In genomic region chr16:91980482-91980881, GRCm38 (mm10) we compare ENCODE assay signal across 17 mouse cellular contexts.
DNase-seq lines count a peak whose midpoint lies in the region; ATAC-seq and TF ChIP-seq lines count a peak whose summit lies in the region.
"Had no signal": no experiment of that assay in that cellular context is flagged by ENCODE, and none has a peak within 500 bp of the region (broad histone marks: within the 10 kb centered on the region; RNA-seq: fewer than 3 reads in every experiment).

No protein-coding gene starts in this region.

- H3K9me3 ChIP-seq in forebrain, embryonic 14.5 days (replicated peaks; ENCODE audit: control insufficient read depth, low read length), result no peaks in the 10 kb centered on the region
- no peaks in the 10 kb centered on the region for H3K9me3 ChIP-seq in forebrain, embryonic 16.5 days (ENCODE audit: control insufficient read depth, low read length)
- no peaks in the 10 kb centered on the region for H3K9me3 ChIP-seq in hindbrain, postnatal 0 days (ENCODE audit: low read length)
- no peaks in the 10 kb centered on the region for H3K9me3 ChIP-seq in hindbrain, embryonic 12.5 days (replicated peaks)
- H3K9me3 ChIP-seq in midbrain, postnatal 0 days (ENCODE audit: low read length), result no peaks in the 10 kb centered on the region
- no peaks in the 10 kb centered on the region for H3K9me3 ChIP-seq in midbrain, embryonic 15.5 days
- H3K9me3 ChIP-seq: embryonic facial prominence, embryonic 12.5 days; heart, embryonic 13.5 days; hindbrain, embryonic 13.5 days had no signal

- H3K27ac ChIP-seq in forebrain, embryonic 14.5 days (ENCODE audit: low read depth, low read length), result no peak overlapping the region
- H3K27ac ChIP-seq in forebrain, embryonic 16.5 days (ENCODE audit: low read length), result no peak overlapping the region
- H3K27ac ChIP-seq in hindbrain, postnatal 0 days, result no peak overlapping the region
- no peak overlapping the region for H3K27ac ChIP-seq in hindbrain, embryonic 12.5 days
- H3K27ac ChIP-seq in midbrain, postnatal 0 days (ENCODE audit: low read depth, low read length), result no peak overlapping the region
- H3K27ac ChIP-seq in midbrain, embryonic 15.5 days, result no peak overlapping the region
- H3K27ac ChIP-seq: embryonic facial prominence, embryonic 12.5 days; heart, embryonic 13.5 days; hindbrain, embryonic 13.5 days had no signal

- no peak overlapping the region for H3K4me3 ChIP-seq in forebrain, embryonic 14.5 days (ENCODE audit: low read depth, low read length)
- no peak overlapping the region for H3K4me3 ChIP-seq in forebrain, embryonic 16.5 days (replicated peaks; ENCODE audit: low read length)
- H3K4me3 ChIP-seq in hindbrain, postnatal 0 days (ENCODE audit: low read length), result no peak overlapping the region
- no peak overlapping the region for H3K4me3 ChIP-seq in hindbrain, embryonic 12.5 days
- H3K4me3 ChIP-seq in midbrain, postnatal 0 days (ENCODE audit: low read depth, low read length), result no peak overlapping the region
- H3K4me3 ChIP-seq in midbrain, embryonic 15.5 days, result no peak overlapping the region
- H3K4me3 ChIP-seq: embryonic facial prominence, embryonic 12.5 days; heart, embryonic 13.5 days; hindbrain, embryonic 13.5 days had no signal

- no peak for TF ChIP-seq CTCF in hindbrain, postnatal 0 days (IDR thresholded peaks at IDR 0.05; ENCODE audit: low read depth)
- no peak for TF ChIP-seq CTCF in midbrain, postnatal 0 days (IDR thresholded peaks at IDR 0.05)

- peak; percentile 20 for DNase-seq in forebrain, embryonic 14.5 days (ENCODE audit: low spot score)
- DNase-seq in hindbrain, postnatal 0 days (ENCODE audit: low spot score), result peak; percentile 57
- DNase-seq in midbrain, postnatal 0 days (ENCODE audit: low spot score), result peak; percentile 59
- DNase-seq: adrenal gland, adult 2 months; adrenal gland, postnatal 25 days; cerebellum, adult 11 months; cerebellum, adult 9-10 months; forebrain, postnatal 0 days; gastrocnemius, postnatal 14 days; heart, postnatal 36 days; kidney, adult 11 months had no signal

- WGBS in forebrain, embryonic 14.5 days, result 91% methylated on average over 6 of the region's 6 CpGs
- 79% methylated on average over 6 of the region's 6 CpGs for WGBS in forebrain, embryonic 16.5 days
- WGBS in hindbrain, postnatal 0 days, result 48% methylated on average over 6 of the region's 6 CpGs
- 80% methylated on average over 6 of the region's 6 CpGs for WGBS in hindbrain, embryonic 12.5 days
- 70% methylated on average over 6 of the region's 6 CpGs for WGBS in midbrain, postnatal 0 days
- WGBS in midbrain, embryonic 15.5 days, result 78% methylated on average over 6 of the region's 6 CpGs

- no peak for ATAC-seq in forebrain, embryonic 14.5 days
- ATAC-seq in forebrain, embryonic 16.5 days, result no peak
- ATAC-seq in hindbrain, postnatal 0 days, result peak; percentile 50; the same call in 1 of the 2 replicates
- no peak for ATAC-seq in hindbrain, embryonic 12.5 days (ENCODE audit: low FRiP score)
- ATAC-seq in midbrain, postnatal 0 days (ENCODE audit: low FRiP score), result no peak
- no peak for ATAC-seq in midbrain, embryonic 15.5 days (replicated peaks)
- ATAC-seq: forebrain, postnatal 0 days had no signal

- H3K27me3 ChIP-seq in forebrain, embryonic 14.5 days (replicated peaks; ENCODE audit: control insufficient read depth, insufficient read depth, low read length), result no peaks in the 10 kb centered on the region
- H3K27me3 ChIP-seq in forebrain, embryonic 16.5 days (replicated peaks; ENCODE audit: control insufficient read depth, insufficient read depth, low read length), result no peaks in the 10 kb centered on the region
- H3K27me3 ChIP-seq in hindbrain, postnatal 0 days (ENCODE audit: insufficient read depth, low read length), result no peaks in the 10 kb centered on the region
- no peaks in the 10 kb centered on the region for H3K27me3 ChIP-seq in hindbrain, embryonic 12.5 days
- H3K27me3 ChIP-seq in midbrain, postnatal 0 days (ENCODE audit: insufficient read depth, low read length), result no peaks in the 10 kb centered on the region
- no peaks in the 10 kb centered on the region for H3K27me3 ChIP-seq in midbrain, embryonic 15.5 days (replicated peaks)
- H3K27me3 ChIP-seq: embryonic facial prominence, embryonic 12.5 days; heart, embryonic 13.5 days; hindbrain, embryonic 13.5 days had no signal

- H3K4me1 ChIP-seq in forebrain, embryonic 14.5 days (ENCODE audit: control insufficient read depth, insufficient read depth, low read length), result 0 out of 2 replicates have a peak, but pooled peaks cover 3% of the 10 kb centered on the region
- H3K4me1 ChIP-seq in forebrain, embryonic 16.5 days (replicated peaks; ENCODE audit: control insufficient read depth, insufficient read depth, low read length), result no peaks in the 10 kb centered on the region
- peaks cover 8% of the 10 kb centered on the region for H3K4me1 ChIP-seq in hindbrain, postnatal 0 days (ENCODE audit: insufficient read depth, low read length)
- H3K4me1 ChIP-seq in hindbrain, embryonic 12.5 days, result peaks cover 6% of the 10 kb centered on the region; the same call in 1 of the 2 replicates
- H3K4me1 ChIP-seq in midbrain, postnatal 0 days (ENCODE audit: insufficient read depth, low read length), result no peaks in the 10 kb centered on the region
- peaks cover 8% of the 10 kb centered on the region; the same call in 1 of the 2 replicates for H3K4me1 ChIP-seq in midbrain, embryonic 15.5 days

- H3K4me2 ChIP-seq in forebrain, embryonic 14.5 days (ENCODE audit: low read length), result no peak overlapping the region
- no peak overlapping the region for H3K4me2 ChIP-seq in forebrain, embryonic 16.5 days (ENCODE audit: low read length)
- H3K4me2 ChIP-seq in hindbrain, postnatal 0 days (ENCODE audit: low read depth, low read length), result no peak overlapping the region
- H3K4me2 ChIP-seq in hindbrain, embryonic 12.5 days (replicated peaks), result no peak overlapping the region
- H3K4me2 ChIP-seq in midbrain, postnatal 0 days (ENCODE audit: low read depth, low read length, poor library complexity, severe bottlenecking), result no peak overlapping the region
- no peak overlapping the region for H3K4me2 ChIP-seq in midbrain, embryonic 15.5 days
- H3K4me2 ChIP-seq: embryonic facial prominence, embryonic 12.5 days; heart, embryonic 13.5 days; hindbrain, embryonic 13.5 days had no signal

- H3K36me3 ChIP-seq in forebrain, embryonic 14.5 days (ENCODE audit: control insufficient read depth, insufficient read depth, low read length), result no peaks in the 10 kb centered on the region
- H3K36me3 ChIP-seq in forebrain, embryonic 16.5 days (ENCODE audit: control insufficient read depth, insufficient read depth), result no peaks in the 10 kb centered on the region
- H3K36me3 ChIP-seq in hindbrain, postnatal 0 days (ENCODE audit: insufficient read depth, low read length), result no peaks in the 10 kb centered on the region
- H3K36me3 ChIP-seq in hindbrain, embryonic 12.5 days, result no peaks in the 10 kb centered on the region
- H3K36me3 ChIP-seq in midbrain, postnatal 0 days (ENCODE audit: insufficient read depth, low read length), result no peaks in the 10 kb centered on the region
- H3K36me3 ChIP-seq in midbrain, embryonic 15.5 days (replicated peaks), result no peaks in the 10 kb centered on the region
- H3K36me3 ChIP-seq: embryonic facial prominence, embryonic 12.5 days; heart, embryonic 13.5 days; hindbrain, embryonic 13.5 days had no signal

- H3K9ac ChIP-seq in forebrain, embryonic 14.5 days (ENCODE audit: low read length), result no peak overlapping the region
- no peak overlapping the region for H3K9ac ChIP-seq in forebrain, embryonic 16.5 days (replicated peaks; ENCODE audit: low read depth, low read length)
- H3K9ac ChIP-seq in hindbrain, postnatal 0 days (replicated peaks; ENCODE audit: low read length), result no peak overlapping the region
- H3K9ac ChIP-seq in hindbrain, embryonic 12.5 days, result no peak overlapping the region
- H3K9ac ChIP-seq in midbrain, postnatal 0 days (replicated peaks; ENCODE audit: low read length, poor library complexity, severe bottlenecking), result no peak overlapping the region
- H3K9ac ChIP-seq in midbrain, embryonic 15.5 days, result no peak overlapping the region
- H3K9ac ChIP-seq: embryonic facial prominence, embryonic 12.5 days; forebrain, postnatal 0 days; heart, embryonic 13.5 days; hindbrain, embryonic 13.5 days had no signal
